Mouse (Mus musculus) neutrophil, adult 5-6 weeks (primary cell): Measurements from ENCODE around the gene Malsu1. TPM values are rescaled to one million over a fixed set of nuclear protein-coding genes. Genes with fewer than 3 reads are reported as not detected.

Source experiments
- ATAC-seq: fragments of 151-379, 151-347 bp; 2 replicates; pipeline ENCODE4 v1.8.0; 2017; ENCODE audit warnings: mild to moderate bottlenecking, moderate TSS enrichment; ENCODE audit not compliant: insufficient number of reproducible peaks, poor library complexity, low FRiP score, severe bottlenecking; ENCODE audit errors: extremely low read depth
- total RNA-seq: library from RNA; stranded (forward); fragments of 200-1000 nt; gene quantifications from 2 replicates; pipeline ENCODE4 v1.2.3, GENCODE M21; 2017

Gene Malsu1
- 34.3 and 39.8 TPM in 2 replicates for total RNA-seq

- ATAC-seq = peak; percentile 95
Observed at GRCm38 (mm10) chr6:49073304-49074116, at the start of gene Malsu1. Gene Malsu1, plus strand, starts transcription at chr6:49073795.

- ATAC-seq = no peak
Observed at GRCm38 (mm10) chr6:49025290-49025689, 48.3 kb upstream of the Malsu1 start.

- ATAC-seq = no peak
Observed at GRCm38 (mm10) chr6:49026496-49026895, 47.1 kb upstream of the Malsu1 start.

GRCm38 (mm10) chr6:49028019-49028418 is 45.6 kb upstream of the Malsu1 start:
- no peak for ATAC-seq

GRCm38 (mm10) chr6:49028708-49029107 is 44.9 kb upstream of the Malsu1 start:
- ATAC-seq = no peak

GRCm38 (mm10) chr6:49031230-49031629 is 42.4 kb upstream of the Malsu1 start:
- ATAC-seq = no peak

- ATAC-seq = no peak
Observed at GRCm38 (mm10) chr6:49032783-49033182, 40.8 kb upstream of the Malsu1 start.

- ATAC-seq = no peak
Observed at GRCm38 (mm10) chr6:49036275-49037267, 37.0 kb upstream of the Malsu1 start, which contains the start of gene Gpnmb. Gene Gpnmb, plus strand, starts transcription at chr6:49036546.

GRCm38 (mm10) chr6:49037268-49037662 is 36.3 kb upstream of the Malsu1 start:
- ATAC-seq = no peak

GRCm38 (mm10) chr6:49039470-49040180 is 34.0 kb upstream of the Malsu1 start:
- peak; percentile 53; the same call in 1 of the 2 replicates for ATAC-seq

GRCm38 (mm10) chr6:49046502-49046901 is 27.1 kb upstream of the Malsu1 start:
- ATAC-seq = no peak

GRCm38 (mm10) chr6:49046976-49047375 is 26.6 kb upstream of the Malsu1 start:
- no peak for ATAC-seq

- no peak for ATAC-seq
Observed at GRCm38 (mm10) chr6:49047848-49048247, 25.7 kb upstream of the Malsu1 start.

GRCm38 (mm10) chr6:49048395-49048794 is 25.2 kb upstream of the Malsu1 start:
- no peak for ATAC-seq

- ATAC-seq = no peak
Observed at GRCm38 (mm10) chr6:49050677-49051410, 22.8 kb upstream of the Malsu1 start.

GRCm38 (mm10) chr6:49052191-49052590 is 21.4 kb upstream of the Malsu1 start:
- no peak for ATAC-seq

GRCm38 (mm10) chr6:49055256-49055733 is 18.3 kb upstream of the Malsu1 start:
- ATAC-seq = no peak

- no peak for ATAC-seq
Observed at GRCm38 (mm10) chr6:49056009-49056408, 17.6 kb upstream of the Malsu1 start.
